21 mouse cellular contexts compared by ENCODE assay signal in the genomic region with DNA sequence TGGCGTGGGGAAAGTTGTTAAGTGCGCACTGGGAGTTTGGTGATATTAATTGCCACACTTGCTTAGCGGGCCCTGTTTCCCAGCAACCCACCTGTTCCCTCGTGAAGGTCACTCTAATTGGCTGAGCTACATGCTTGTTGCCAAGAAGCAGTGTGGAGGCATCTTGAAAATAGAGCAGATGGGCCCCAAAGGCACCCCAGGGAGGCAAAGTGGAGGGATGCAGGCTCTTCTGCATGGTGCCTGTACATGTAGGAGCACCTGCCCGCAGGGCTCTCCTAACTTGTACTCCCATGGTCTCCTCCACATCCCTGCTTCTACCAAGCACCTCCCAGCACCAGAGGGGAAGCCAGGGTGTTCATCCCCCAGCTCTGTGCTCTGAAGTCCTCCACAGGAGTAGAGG. TPM values are rescaled to one million over a fixed set of nuclear protein-coding genes. Genes with fewer than 3 reads are reported as not detected.
"Had no signal": no experiment of that assay in that cellular context is flagged by ENCODE, and none has a peak within 500 bp of the region (broad histone marks: within the 10 kb centered on the region; RNA-seq: fewer than 3 reads in every experiment).

No protein-coding gene starts in this region.

- H3K4me3 ChIP-seq: liver, embryonic 13.5 days; midbrain, embryonic 12.5 days; midbrain, embryonic 15.5 days; myocyte; neural tube, embryonic 13.5 days; stomach, embryonic 15.5 days had no signal

- DNase-seq: kidney, adult 2 months; kidney, postnatal 36 days; liver, embryonic 13.5 days; lung, adult 2 months; lung, postnatal 14 days; lung, postnatal 4 days; retina, postnatal 1 day; right cerebral cortex, postnatal 25 days; spleen, adult 18-20 months; thymus, postnatal 25 days had no signal

- H3K27ac ChIP-seq: kidney, postnatal 0 days; liver, embryonic 13.5 days; midbrain, embryonic 12.5 days; midbrain, embryonic 15.5 days; neural tube, embryonic 13.5 days; stomach, embryonic 15.5 days had no signal

RNA-seq across cellular contexts. Expression of gene Kcnc4, which starts 15.5 kb away (rescaled TPM):
- total RNA-seq: liver, adult 2 months; megakaryocyte progenitor cell, adult 5-6 weeks; megakaryocyte-erythroid progenitor cell, adult 5-6 weeks; monocyte, adult 5-6 weeks; neutrophil, adult 5-6 weeks had no signal
